In the genomic region with DNA sequence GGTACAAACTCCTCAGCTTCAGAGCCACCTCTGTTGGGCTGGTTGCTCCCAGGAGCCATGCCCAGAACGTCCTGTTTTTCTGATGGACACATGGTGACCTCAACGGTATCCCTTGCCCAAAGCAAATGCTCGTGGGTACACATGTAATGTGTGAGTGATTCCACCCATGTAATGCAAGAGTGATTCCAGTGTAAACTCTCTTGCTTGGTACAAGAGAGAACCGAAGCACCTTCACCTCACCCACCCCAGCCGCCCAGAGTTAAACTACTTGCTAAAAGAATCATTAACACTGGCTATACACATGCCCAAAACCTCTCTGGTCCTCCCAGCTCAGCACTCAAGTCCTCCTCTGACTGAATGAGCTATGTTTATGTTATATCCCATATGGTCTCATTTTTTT, we compare ENCODE assay signal across 21 mouse cellular contexts.
A peak's percentile ranks its signal among the peaks of the same experiment; 100 is the strongest.
DNase-seq lines count a peak whose midpoint lies in the region; ATAC-seq and TF ChIP-seq lines count a peak whose summit lies in the region.
"Had no signal": no experiment of that assay in that cellular context is flagged by ENCODE, and none has a peak within 500 bp of the region (broad histone marks: within the 10 kb centered on the region; RNA-seq: fewer than 3 reads in every experiment).

No protein-coding gene starts in this region.

- H3K4me1 ChIP-seq in kidney, embryonic 14.5 days (ENCODE audit: control insufficient read depth, insufficient read depth, low read length) = no peaks in the 10 kb centered on the region; the same call in 1 of the 2 replicates
- H3K4me1 ChIP-seq in kidney, embryonic 15.5 days = peaks cover 17% of the 10 kb centered on the region; the same call in 1 of the 2 replicates
- H3K4me1 ChIP-seq in kidney, embryonic 16.5 days (ENCODE audit: insufficient read depth, low read length) = peaks cover 9% of the 10 kb centered on the region; the same call in 1 of the 2 replicates
- H3K4me1 ChIP-seq in kidney, adult 2 months (ENCODE audit: control insufficient read depth, insufficient read depth, low read length) = peaks cover 2% of the 10 kb centered on the region; the same call in 1 of the 2 replicates

- H3K9ac ChIP-seq in kidney, embryonic 14.5 days (ENCODE audit: low read depth, low read length) = no peak overlapping the region
- H3K9ac ChIP-seq in kidney, embryonic 15.5 days = no peak overlapping the region
- no peak overlapping the region for H3K9ac ChIP-seq in kidney, embryonic 16.5 days (replicated peaks; ENCODE audit: low read length)

- H3K36me3 ChIP-seq in kidney, embryonic 14.5 days (ENCODE audit: control insufficient read depth, insufficient read depth, low read length) = no peaks in the 10 kb centered on the region
- no peaks in the 10 kb centered on the region for H3K36me3 ChIP-seq in kidney, embryonic 15.5 days
- H3K36me3 ChIP-seq in kidney, embryonic 16.5 days (ENCODE audit: insufficient read depth, low read length) = no peaks in the 10 kb centered on the region
- no peaks in the 10 kb centered on the region for H3K36me3 ChIP-seq in kidney, adult 2 months (ENCODE audit: control insufficient read depth, insufficient read depth, low read length)
- H3K36me3 ChIP-seq: G1E had no signal

- 53% methylated on average over 5 of the region's 5 CpGs for WGBS in kidney, embryonic 14.5 days
- 50% methylated on average over 5 of the region's 5 CpGs for WGBS in kidney, embryonic 15.5 days
- 47% methylated on average over 5 of the region's 5 CpGs for WGBS in kidney, embryonic 16.5 days
- 34% methylated on average over 5 of the region's 5 CpGs for WGBS in kidney, adult 2 months

- no peak overlapping the region for H3K27ac ChIP-seq in kidney, embryonic 14.5 days (ENCODE audit: low read depth, low read length)
- no peak overlapping the region for H3K27ac ChIP-seq in kidney, embryonic 15.5 days
- no peak overlapping the region for H3K27ac ChIP-seq in kidney, embryonic 16.5 days (ENCODE audit: low read length)
- H3K27ac ChIP-seq in kidney, adult 2 months (ENCODE audit: insufficient read depth, low read depth, low read length) = no peak overlapping the region

- no peak overlapping the region for H3K4me3 ChIP-seq in kidney, embryonic 14.5 days (ENCODE audit: low read length)
- no peak overlapping the region for H3K4me3 ChIP-seq in kidney, embryonic 15.5 days (replicated peaks)
- no peak overlapping the region for H3K4me3 ChIP-seq in kidney, embryonic 16.5 days (ENCODE audit: low read length)
- H3K4me3 ChIP-seq in kidney, adult 2 months (ENCODE audit: insufficient read depth, low read depth, low read length) = no peak overlapping the region

- DNase-seq in kidney, adult 8-10 months = no peak
- DNase-seq in kidney, postnatal 14 days = no peak
- no peak for DNase-seq in kidney, adult 2 months
- DNase-seq: adrenal gland, adult 2 months; adrenal gland, adult 8-10 months; adrenal gland, postnatal 10 days; adrenal gland, postnatal 14 days; adrenal gland, postnatal 25 days; adrenal gland, postnatal 36 days; B cell, adult 2 months; cerebellum, adult 11 months; cerebellum, adult 11-12 months; cerebellum, adult 18-20 months had no signal

- TF ChIP-seq CTCF in kidney, adult 2 months (conservative IDR thresholded peaks at IDR 0.05; ENCODE audit: insufficient read depth, insufficient read length, low read depth, low read length) = no peak

- ATAC-seq in kidney, embryonic 14.5 days (ENCODE audit: low FRiP score, low TSS enrichment) = 0 out of 2 replicates have a peak, but pooled peaks have one; percentile 47
- peak; percentile 52 for ATAC-seq in kidney, embryonic 15.5 days (replicated peaks; ENCODE audit: low FRiP score)
- peak; percentile 67; the same call in 1 of the 2 replicates for ATAC-seq in kidney, embryonic 16.5 days (ENCODE audit: low FRiP score, low TSS enrichment)
- ATAC-seq: activated CD4-positive, CD25-positive, alpha-beta regulatory T cell, adult 4 months; CD4-positive, CD25-positive, alpha-beta regulatory T cell, adult 4 months; Patski had no signal

- no peak for TF ChIP-seq POLR2A in kidney, adult 2 months (IDR thresholded peaks at IDR 0.05; ENCODE audit: low read depth, low read length)

- no peak overlapping the region for H3K4me2 ChIP-seq in kidney, embryonic 14.5 days (replicated peaks; ENCODE audit: low read depth, low read length)
- H3K4me2 ChIP-seq in kidney, embryonic 15.5 days = no peak overlapping the region
- no peak overlapping the region for H3K4me2 ChIP-seq in kidney, embryonic 16.5 days (replicated peaks; ENCODE audit: low read depth, low read length)

- no peaks in the 10 kb centered on the region for H3K27me3 ChIP-seq in kidney, embryonic 14.5 days (ENCODE audit: control insufficient read depth, insufficient read depth, low read length)
- no peaks in the 10 kb centered on the region for H3K27me3 ChIP-seq in kidney, embryonic 15.5 days
- H3K27me3 ChIP-seq in kidney, embryonic 16.5 days (ENCODE audit: insufficient read depth, low read length) = no peaks in the 10 kb centered on the region
- no peaks in the 10 kb centered on the region for H3K27me3 ChIP-seq in kidney, adult 2 months (replicated peaks; ENCODE audit: control insufficient read depth, insufficient read depth, low read length)
- H3K27me3 ChIP-seq: CH12.LX, Patski had no signal

- no peaks in the 10 kb centered on the region for H3K9me3 ChIP-seq in kidney, embryonic 14.5 days (ENCODE audit: control insufficient read depth, low read length)
- H3K9me3 ChIP-seq in kidney, embryonic 15.5 days (replicated peaks) = no peaks in the 10 kb centered on the region
- no peaks in the 10 kb centered on the region for H3K9me3 ChIP-seq in kidney, embryonic 16.5 days (ENCODE audit: low read length)
